Mouse (Mus musculus) limb, embryonic 12.5 days (tissue): ENCODE measurements around the gene Fbxw2. TPM values are rescaled to one million over a fixed set of nuclear protein-coding genes. Genes with fewer than 3 reads are reported as not detected.
A peak's percentile ranks its signal among the peaks of the same experiment; 100 is the strongest.
"Not testable (repeated sequence)": the region's sequence is repeated elsewhere in the genome, so short reads cannot be mapped to it uniquely, and the experiment has no call there.

Experiments used
- ATAC-seq: fragments of 200-750 bp; cut with Nextera tagmentation; 2 replicates; pipeline ENCODE4 v1.8.0; 2017; ENCODE audit warnings: low read depth, moderate TSS enrichment; ENCODE audit not compliant: insufficient number of reproducible peaks, insufficient read depth, low FRiP score, low TSS enrichment
- H3K27ac ChIP-seq: fragments of 300-500 bp; sonication (generic); 2 replicates; pipeline ENCODE4 v1.5.1; 2016; ENCODE audit warnings: mild to moderate bottlenecking, moderate library complexity
- H3K27me3 ChIP-seq: fragments of 300-500 bp; sonication (generic); 2 replicates; pipeline ENCODE4 v1.6.1; 2016; ENCODE audit warnings: mild to moderate bottlenecking, moderate library complexity
- H3K36me3 ChIP-seq: fragments of 300-500 bp; sonication (generic); 2 replicates; pipeline ENCODE4 v1.6.1; 2016; ENCODE audit warnings: mild to moderate bottlenecking, moderate library complexity
- H3K4me1 ChIP-seq: fragments of 300-500 bp; sonication (generic); replicated peaks from 2 replicates; pipeline ENCODE4 v1.6.1; 2016
- H3K4me2 ChIP-seq: fragments of 300-500 bp; sonication (generic); 2 replicates; pipeline ENCODE4 v1.6.1; 2016; ENCODE audit warnings: mild to moderate bottlenecking, moderate library complexity
- H3K4me3 ChIP-seq: fragments of 300-500 bp; sonication (generic); replicated peaks from 2 replicates; pipeline ENCODE4 v1.5.1; 2016; ENCODE audit warnings: mild to moderate bottlenecking
- H3K9ac ChIP-seq: fragments of 300-500 bp; sonication (generic); replicated peaks from 2 replicates; pipeline ENCODE4 v1.6.1; 2016; ENCODE audit warnings: mild to moderate bottlenecking, moderate library complexity
- H3K9me3 ChIP-seq: fragments of 300-500 bp; sonication (generic); 2 replicates; pipeline ENCODE4 v1.6.1; 2016; ENCODE audit warnings: mild to moderate bottlenecking, moderate library complexity
- WGBS: fragments of 180-500 bp; shearing (Covaris S2); methylation state at CpG from one replicate; pipeline ENCODE4 v1.1.7; 2016; 5-methylcytosine and 5-hydroxymethylcytosine counted together
- polyA plus RNA-seq: library from polyadenylated mRNA; unstranded; fragments of >200 nt; fragmentation: Nextera tagmentation; extraction: Ambion mirVana; gene quantifications from 2 replicates; pipeline ENCODE4 v1.2.1, GENCODE M21; 2016

Fbxw2 gene
- polyA plus RNA-seq, 1 experiment from 2014 or later, result 86.8 TPM

DNA sequence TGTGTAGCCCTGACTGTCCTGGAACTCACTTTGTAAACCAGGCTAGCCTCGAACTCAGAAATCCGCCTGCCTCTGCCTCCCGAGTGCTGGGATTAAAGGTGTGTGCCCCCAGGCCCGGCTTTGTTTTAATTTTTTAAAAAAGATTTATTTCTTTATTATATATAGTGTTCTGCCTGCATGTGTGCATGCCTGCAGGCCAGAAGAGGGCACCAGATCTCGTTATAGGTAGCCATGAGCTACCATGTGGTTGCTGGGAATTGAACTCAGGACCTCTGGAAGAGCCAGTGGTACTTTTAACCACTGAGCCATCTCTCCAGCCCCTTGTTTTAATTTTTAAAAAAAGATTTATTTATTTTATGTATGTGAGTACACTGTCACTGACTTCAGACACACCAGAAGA lies 14.0 kb upstream of the Fbxw2 start:
- H3K27me3 ChIP-seq, H3K36me3 ChIP-seq, H3K9me3 ChIP-seq, H3K4me2 ChIP-seq, H3K4me1 ChIP-seq, H3K27ac ChIP-seq, ATAC-seq, H3K9ac ChIP-seq, H3K4me3 ChIP-seq: not testable (repeated sequence)
- 77% methylated on average over 5 of the region's 5 CpGs for WGBS

DNA sequence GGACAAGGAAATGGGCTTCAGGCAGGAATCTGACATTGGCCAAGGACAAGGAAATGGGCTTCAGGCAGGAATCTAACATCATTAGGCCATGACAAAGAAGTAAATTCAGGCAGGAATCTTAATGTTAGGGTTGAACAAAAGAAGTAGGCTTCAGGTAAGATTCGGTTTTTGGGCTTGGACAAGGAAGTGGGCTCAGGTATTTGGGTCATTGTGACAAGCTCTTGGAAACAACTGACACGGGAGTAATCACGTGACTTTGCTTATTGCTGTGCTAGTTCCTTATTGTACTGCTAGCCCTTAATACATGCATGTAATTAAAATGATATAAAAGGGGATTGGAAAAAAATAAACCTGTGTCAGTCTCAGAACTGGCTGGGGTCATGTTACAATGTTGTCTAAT lies 9.6 kb upstream of the Fbxw2 start:
- no peak overlapping the region for H3K4me2 ChIP-seq
- no peak for ATAC-seq
- H3K9ac ChIP-seq, result no peak overlapping the region
- H3K27ac ChIP-seq, result no peak overlapping the region
- WGBS, result 70% methylated on average over 3 of the region's 3 CpGs
- no peaks in the 10 kb centered on the region for H3K36me3 ChIP-seq
- H3K27me3 ChIP-seq, result no peaks in the 10 kb centered on the region
- no peak overlapping the region for H3K4me3 ChIP-seq
- H3K4me1 ChIP-seq, result no peaks in the 10 kb centered on the region
- H3K9me3 ChIP-seq, result no peaks in the 10 kb centered on the region

DNA sequence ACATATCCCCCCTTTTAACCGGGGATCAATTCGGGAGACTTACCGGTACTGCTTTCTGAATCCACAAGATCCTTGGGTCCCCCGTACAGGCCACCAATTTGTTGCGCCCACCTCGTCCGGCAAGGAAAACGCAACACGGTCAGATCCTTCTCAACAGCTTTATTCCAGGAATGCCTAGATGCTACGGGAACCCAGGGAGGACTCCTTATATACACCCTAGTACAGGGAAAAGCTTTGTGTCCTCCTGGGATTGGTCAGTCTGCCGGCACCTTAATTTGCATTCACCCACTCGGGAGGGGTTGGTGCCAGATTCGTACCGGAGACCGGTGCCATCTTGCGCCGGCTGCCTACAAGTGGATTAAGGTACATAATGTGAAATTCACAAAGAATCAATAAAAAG lies 7.5 kb upstream of the Fbxw2 start:
- Histone ChIP-seq H3K4me3 (no peak overlapping the region), H3K9me3 (no peaks in the 10 kb centered on the region), H3K27me3 (no peaks in the 10 kb centered on the region), H3K4me2 (no peak overlapping the region), H3K36me3 (no peaks in the 10 kb centered on the region), H3K9ac (no peak overlapping the region), H3K27ac (no peak overlapping the region), H3K4me1 (no peaks in the 10 kb centered on the region)
- WGBS, result 85% methylated on average over 17 of the region's 17 CpGs
- ATAC-seq, result no peak

DNA sequence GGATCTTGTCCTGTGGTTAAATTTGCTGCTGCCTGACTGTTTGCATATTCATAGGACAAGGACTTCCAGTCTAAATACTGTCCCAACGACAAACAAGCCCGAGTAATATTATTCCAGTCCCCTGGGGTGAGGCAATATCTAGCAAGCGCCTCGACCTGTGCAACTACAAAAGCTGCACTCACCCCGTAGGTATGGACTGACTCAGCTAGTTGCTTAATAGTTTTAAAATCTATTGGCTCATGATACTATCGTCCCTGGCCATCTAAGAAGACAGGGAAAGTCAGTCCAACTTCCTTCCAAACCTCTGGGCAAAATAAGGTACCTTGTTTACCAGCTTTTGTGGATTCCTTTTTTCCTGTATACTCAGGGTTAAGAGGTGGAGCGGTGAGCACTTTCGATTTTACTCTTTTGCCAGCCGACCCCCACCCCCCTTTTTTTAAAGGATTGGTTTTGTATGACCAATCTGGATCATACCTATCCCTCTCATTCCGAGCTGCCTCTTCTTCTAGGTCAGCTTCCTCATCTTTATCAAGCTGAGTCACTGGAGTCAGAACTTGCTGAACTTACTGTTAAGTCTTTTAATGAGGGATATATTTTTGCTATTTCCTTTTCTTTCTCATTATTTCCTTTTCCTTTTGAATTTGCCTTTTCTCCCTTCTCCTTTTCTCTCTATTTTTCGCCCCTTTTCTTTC lies 6.8 kb upstream of the Fbxw2 start, which contains the start of gene Gm34653:
TSS of gene Gm34653 (plus strand) at position 242 of the 692 bp plus-strand sequence.
- H3K9ac ChIP-seq, H3K9me3 ChIP-seq, H3K36me3 ChIP-seq, H3K4me1 ChIP-seq, H3K4me2 ChIP-seq, H3K27me3 ChIP-seq, ATAC-seq, H3K27ac ChIP-seq, H3K4me3 ChIP-seq: not testable (repeated sequence)
- 74% methylated on average over 11 of the region's 11 CpGs for WGBS

DNA sequence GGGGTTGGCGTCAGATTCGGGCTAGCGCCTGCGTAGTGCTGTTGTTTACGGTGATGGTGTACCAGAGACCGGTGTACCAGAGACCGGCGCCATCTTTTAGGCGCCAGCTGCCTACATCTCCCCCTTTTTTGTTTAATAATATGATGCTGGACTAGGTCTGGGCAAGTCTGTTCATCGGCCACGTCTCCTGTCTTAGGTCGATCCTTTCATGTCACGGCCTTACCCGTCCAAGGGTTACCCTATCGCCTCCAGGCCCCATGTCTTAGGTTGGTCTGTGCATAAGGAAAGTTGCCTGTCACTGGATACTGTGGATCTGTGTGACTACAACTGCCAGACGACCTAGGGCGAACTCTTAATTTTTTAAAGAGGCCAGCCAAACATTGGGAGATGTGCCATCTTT lies 4.0 kb upstream of the Fbxw2 start:
- not testable (repeated sequence) for ATAC-seq, H3K9ac ChIP-seq, H3K4me1 ChIP-seq, H3K36me3 ChIP-seq, H3K4me3 ChIP-seq, H3K9me3 ChIP-seq, H3K4me2 ChIP-seq, H3K27me3 ChIP-seq, H3K27ac ChIP-seq
- WGBS, result 92% methylated on average over 17 of the region's 17 CpGs

DNA sequence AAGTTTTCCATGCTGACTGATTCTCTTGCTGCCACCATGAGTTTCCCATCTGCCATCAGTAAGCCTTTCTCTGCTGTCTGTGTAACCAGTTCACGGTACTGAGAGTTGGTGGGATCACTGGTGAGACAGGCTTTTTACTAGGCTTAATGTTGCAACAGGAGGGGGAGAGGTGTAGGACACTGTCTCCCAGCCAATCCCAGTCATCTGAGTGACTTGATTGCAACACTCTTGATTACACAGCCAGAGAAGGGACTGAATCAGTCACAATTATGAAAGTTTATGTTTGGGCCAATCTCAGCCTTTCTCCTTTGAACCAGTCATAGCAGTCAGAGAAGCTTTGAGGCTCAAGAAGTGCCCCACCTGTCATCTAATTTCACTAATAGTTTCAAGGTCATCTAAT lies 1.9 kb upstream of the Fbxw2 start:
- H3K9ac ChIP-seq, result no peak overlapping the region
- ATAC-seq, result no peak
- no peak overlapping the region for H3K4me3 ChIP-seq
- H3K4me1 ChIP-seq, result peaks cover 19% of the 10 kb centered on the region
- 87% methylated on average over 1 of the region's 1 CpGs for WGBS
- no peak overlapping the region for H3K4me2 ChIP-seq
- H3K36me3 ChIP-seq, result no peaks in the 10 kb centered on the region; the same call in 1 of the 2 replicates
- H3K27ac ChIP-seq, result no peak overlapping the region
- no peaks in the 10 kb centered on the region for H3K27me3 ChIP-seq
- no peaks in the 10 kb centered on the region for H3K9me3 ChIP-seq

DNA sequence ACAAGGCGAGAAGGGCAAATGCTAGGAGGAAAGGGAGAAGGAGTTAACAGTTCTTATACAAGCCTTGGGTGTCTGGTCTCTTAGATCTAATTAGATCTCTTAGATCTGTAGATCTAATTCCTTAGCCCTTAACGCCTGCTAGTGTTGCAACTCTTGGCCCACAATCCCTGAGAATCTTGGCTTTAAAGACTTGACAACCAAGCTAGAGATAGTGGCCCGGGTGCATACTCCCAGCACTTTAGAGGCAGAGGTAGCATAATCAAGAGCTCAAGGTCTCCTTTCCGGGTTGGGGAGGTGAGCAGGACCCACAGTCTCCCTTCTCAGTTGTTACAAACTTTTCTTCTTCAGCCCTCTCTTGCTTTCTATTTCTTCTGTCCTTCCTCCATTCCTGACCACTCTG lies 1.5 kb upstream of the Fbxw2 start:
- Histone ChIP-seq H3K4me3 (no peak overlapping the region), H3K27ac (no peak overlapping the region), H3K4me2 (no peak overlapping the region), H3K27me3 (no peaks in the 10 kb centered on the region), H3K9me3 (no peaks in the 10 kb centered on the region), H3K9ac (no peak overlapping the region), H3K36me3 (peaks cover 3% of the 10 kb centered on the region), H3K4me1 (peaks cover 19% of the 10 kb centered on the region)
- no peak for ATAC-seq
- WGBS, result 85% methylated on average over 4 of the region's 4 CpGs

DNA sequence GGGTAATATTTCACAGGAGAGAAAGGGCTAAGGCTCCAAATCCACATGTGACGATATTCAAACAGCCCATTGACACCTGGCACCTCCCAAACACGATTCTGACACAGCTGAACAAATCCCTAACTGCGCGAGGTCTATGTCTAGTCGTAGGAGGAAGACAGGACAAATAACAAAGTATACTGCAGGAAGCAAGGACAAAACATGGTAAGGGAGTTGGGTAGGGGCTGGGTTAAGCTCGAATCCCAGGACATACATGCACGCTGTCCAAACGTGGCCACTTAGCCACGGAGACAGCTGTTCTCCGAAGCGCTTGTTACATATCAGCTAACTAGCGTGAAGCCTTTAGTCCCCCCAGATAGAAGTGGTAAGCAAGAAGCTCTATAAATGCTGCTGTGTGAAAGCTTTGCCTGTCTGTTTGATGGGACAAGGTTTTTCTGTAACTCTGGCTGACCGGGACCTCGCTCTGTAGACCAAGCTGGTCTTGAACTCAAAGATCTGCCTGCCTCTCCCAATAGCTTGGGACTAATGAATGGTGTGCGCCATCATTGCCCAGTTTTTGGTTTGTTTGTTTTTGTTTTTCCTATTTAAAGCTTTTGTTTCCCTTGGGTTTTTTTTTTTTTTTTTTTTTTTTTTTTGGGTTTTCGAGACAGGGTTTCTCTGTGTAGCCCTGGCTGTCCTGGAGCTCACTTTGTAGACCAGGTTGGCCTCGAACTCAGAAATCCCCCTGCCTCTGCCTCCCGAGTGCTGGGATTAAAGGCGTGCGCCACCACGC lies 535 bp upstream of the Fbxw2 start:
- Histone ChIP-seq H3K4me2 (peak overlapping the region; percentile 84), H3K36me3 (peaks cover 9% of the 10 kb centered on the region), H3K27me3 (no peaks in the 10 kb centered on the region), H3K9ac (peak overlapping the region; percentile 95), H3K4me3 (peak overlapping the region; percentile 97), H3K4me1 (peaks cover 19% of the 10 kb centered on the region), H3K27ac (peak overlapping the region; percentile 83; the same call in 1 of the 2 replicates), H3K9me3 (no peaks in the 10 kb centered on the region)
- no peak; the same call in 1 of the 2 replicates for ATAC-seq
- WGBS, result 37% methylated on average over 20 of the region's 21 CpGs

DNA sequence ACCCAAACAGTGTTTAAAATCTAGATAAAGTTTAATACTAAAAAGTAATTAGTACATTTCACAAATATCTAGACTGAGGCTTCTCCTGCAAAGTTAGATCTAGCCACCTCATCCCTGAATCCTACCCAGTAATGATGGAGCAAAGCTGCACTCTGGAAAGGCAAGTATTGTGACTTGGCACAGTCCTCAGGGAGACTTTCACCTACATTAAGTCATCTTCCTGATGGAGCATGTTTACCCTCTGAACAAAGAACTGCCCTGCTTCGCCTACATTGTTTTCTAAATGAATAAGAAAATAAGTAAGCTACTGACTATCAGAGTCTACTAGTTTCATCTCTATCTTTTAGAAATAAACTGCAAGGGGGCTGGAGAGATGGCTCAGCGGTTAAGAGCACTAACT lies 7.6 kb downstream of the Fbxw2 start:
- no peak for ATAC-seq
- H3K4me1 ChIP-seq, result no peaks in the 10 kb centered on the region
- H3K9ac ChIP-seq, result no peak overlapping the region
- peaks cover 77% of the 10 kb centered on the region for H3K36me3 ChIP-seq
- H3K4me2 ChIP-seq, result no peak overlapping the region
- no peak overlapping the region for H3K4me3 ChIP-seq
- no peaks in the 10 kb centered on the region for H3K27me3 ChIP-seq
- no peak overlapping the region for H3K27ac ChIP-seq
- WGBS, result 94% methylated on average over 2 of the region's 2 CpGs
- no peaks in the 10 kb centered on the region for H3K9me3 ChIP-seq

DNA sequence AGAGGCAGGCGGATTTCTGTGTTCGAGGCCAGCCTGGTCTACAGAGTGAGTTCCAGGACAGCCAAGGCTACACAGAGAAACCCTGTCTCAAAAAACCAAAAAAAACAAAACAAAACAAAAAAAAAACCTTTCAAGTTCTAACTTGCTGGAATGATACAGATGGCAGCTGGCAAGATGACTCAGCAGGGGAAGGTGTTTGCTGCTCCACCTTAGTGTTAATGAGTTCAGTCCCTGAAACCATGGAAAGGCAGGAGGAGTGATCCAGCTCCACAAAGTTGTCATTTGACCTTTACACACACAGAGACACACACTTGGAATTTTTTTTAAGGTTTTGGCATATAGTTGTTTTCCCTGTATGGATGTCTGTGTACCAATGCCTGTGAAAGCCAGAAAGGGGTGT lies 10.2 kb downstream of the Fbxw2 start:
- WGBS, result 98% methylated on average over 2 of the region's 2 CpGs
- H3K27ac ChIP-seq, ATAC-seq, H3K4me3 ChIP-seq, H3K9me3 ChIP-seq, H3K9ac ChIP-seq, H3K4me1 ChIP-seq, H3K4me2 ChIP-seq, H3K27me3 ChIP-seq: not testable (repeated sequence)
- peaks cover 87% of the 10 kb centered on the region for H3K36me3 ChIP-seq

DNA sequence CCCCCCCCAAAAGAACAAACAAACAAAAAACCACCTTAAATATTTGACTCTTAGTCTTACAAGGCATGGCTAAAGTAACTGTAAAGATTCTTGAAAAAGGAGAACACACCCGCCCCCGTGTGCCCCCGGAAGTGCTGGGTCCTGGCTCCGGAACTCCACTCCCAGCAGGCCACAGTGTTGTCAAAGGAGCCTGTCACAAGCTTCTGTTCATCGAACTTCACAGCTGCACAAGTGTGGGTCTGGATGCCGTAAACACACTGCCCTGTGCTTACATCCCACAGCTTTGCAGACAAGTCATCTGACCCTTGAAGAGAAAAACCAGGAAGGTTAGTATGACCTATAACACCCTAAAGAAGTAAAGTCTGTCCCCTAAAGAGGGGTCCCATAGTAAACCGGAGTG lies 13.4 kb downstream of the Fbxw2 start:
- Histone ChIP-seq H3K4me3 (no peak overlapping the region), H3K4me2 (no peak overlapping the region), H3K27me3 (no peaks in the 10 kb centered on the region), H3K27ac (no peak overlapping the region), H3K9ac (no peak overlapping the region), H3K36me3 (peaks cover 94% of the 10 kb centered on the region), H3K4me1 (no peaks in the 10 kb centered on the region), H3K9me3 (no peaks in the 10 kb centered on the region)
- WGBS, result 85% methylated on average over 7 of the region's 7 CpGs
- ATAC-seq, result no peak
